Mouse (Mus musculus) forebrain, embryonic 14.5 days (tissue): ENCODE measurements around the gene Fam168a. TPM values are rescaled to one million over a fixed set of nuclear protein-coding genes. Genes with fewer than 3 reads are reported as not detected.

Experiments used
- ATAC-seq: fragments of 200-750 bp; cut with Nextera tagmentation; 2 replicates; pipeline ENCODE4 v1.8.0; 2017; ENCODE audit warnings: mild to moderate bottlenecking, moderate library complexity
- DNase-seq: peaks from one replicate; pipeline ENCODE4 v3.0.0-alpha.2; 2015; ENCODE audit warnings: low spot score
- H3K27ac ChIP-seq: fragments of 300-500 bp; sonication (generic); 2 replicates; pipeline ENCODE4 v1.5.1; 2014; ENCODE audit warnings: low read depth, mild to moderate bottlenecking, control low read depth, low read length, moderate library complexity
- H3K27me3 ChIP-seq: fragments of 300-500 bp; sonication (generic); replicated peaks from 2 replicates; pipeline ENCODE4 v1.6.1; 2014; ENCODE audit warnings: low read length, control low read depth, mixed read lengths; ENCODE audit not compliant: control insufficient read depth, insufficient read depth
- H3K36me3 ChIP-seq: fragments of 300-500 bp; sonication (generic); 2 replicates; pipeline ENCODE4 v1.6.1; 2014; ENCODE audit warnings: low read length, control low read depth; ENCODE audit not compliant: control insufficient read depth, insufficient read depth
- H3K4me1 ChIP-seq: fragments of 300-500 bp; sonication (generic); 2 replicates; pipeline ENCODE4 v1.6.1; 2014; ENCODE audit warnings: antibody characterized with exemption, low read length, control low read depth; ENCODE audit not compliant: control insufficient read depth, insufficient read depth
- H3K4me2 ChIP-seq: fragments of 300-500 bp; sonication (generic); 2 replicates; pipeline ENCODE4 v1.6.1; 2014; ENCODE audit warnings: mild to moderate bottlenecking, control low read depth, low read length
- H3K4me3 ChIP-seq: fragments of 300-500 bp; sonication (generic); 2 replicates; pipeline ENCODE4 v1.5.1; 2014; ENCODE audit warnings: low read depth, low read length, control low read depth
- H3K9ac ChIP-seq: fragments of 300-500 bp; sonication (generic); 2 replicates; pipeline ENCODE4 v1.6.1; 2014; ENCODE audit warnings: mild to moderate bottlenecking, low read length, control low read depth, moderate library complexity
- H3K9me3 ChIP-seq: fragments of 300-500 bp; sonication (generic); replicated peaks from 2 replicates; pipeline ENCODE4 v1.6.1; 2016; ENCODE audit warnings: low read length, control low read depth, mixed read lengths; ENCODE audit not compliant: control insufficient read depth
- WGBS: fragments of 180-500 bp; shearing (Covaris S2); extraction: QIAGEN DNeasy Blood & Tissue Kit; methylation state at CpG from one replicate; pipeline ENCODE4 v1.1.7; 2014; 5-methylcytosine and 5-hydroxymethylcytosine counted together
- polyA plus RNA-seq: library from polyadenylated mRNA; unstranded; fragments of >200 nt; fragmentation: Nextera tagmentation; extraction: Ambion mirVana; gene quantifications from 2 replicates; pipeline ENCODE4 v1.2.1, GENCODE M21; 2014

The Fam168a gene
- polyA plus RNA-seq, 1 experiment from 2014 or later: 86.6 TPM

- no peaks in the 10 kb centered on the region for H3K36me3 ChIP-seq
- no peaks in the 10 kb centered on the region for H3K9me3 ChIP-seq
- no peaks in the 10 kb centered on the region for H3K27me3 ChIP-seq
- peak; percentile 85 for DNase-seq
- WGBS: 42% methylated on average over 13 of the region's 13 CpGs
- no peak overlapping the region for H3K4me2 ChIP-seq
- H3K27ac ChIP-seq: no peak overlapping the region
- H3K4me3 ChIP-seq: no peak overlapping the region
- ATAC-seq: peak; percentile 66
- H3K9ac ChIP-seq: no peak overlapping the region
- no peaks in the 10 kb centered on the region for H3K4me1 ChIP-seq
Observed at GRCm38 (mm10) chr7:100685061-100686030, 21.1 kb upstream of the Fam168a start.

DNA sequence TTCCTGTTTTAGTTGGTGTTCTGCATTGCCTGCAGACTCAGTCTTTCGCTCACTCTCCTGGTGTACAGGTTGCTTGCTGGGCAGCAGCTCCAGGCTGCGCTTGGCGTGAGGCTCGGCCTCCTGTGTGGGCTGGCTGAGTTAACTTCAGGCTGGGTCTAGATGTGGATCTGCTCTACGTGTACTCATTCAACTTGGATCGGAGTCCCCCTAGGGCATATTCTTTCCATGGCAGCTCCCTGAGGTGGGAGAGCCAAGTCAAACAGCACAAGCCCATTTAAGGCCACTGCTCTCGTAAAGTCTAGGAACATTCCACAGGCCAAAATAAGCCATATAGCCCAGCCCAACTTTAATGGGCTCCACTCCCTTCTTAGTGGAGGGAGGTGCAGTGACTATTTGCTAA, 18.0 kb upstream of the Fam168a start:
- Histone ChIP-seq H3K4me3 (no peak overlapping the region), H3K9ac (no peak overlapping the region), H3K27ac (no peak overlapping the region), H3K4me1 (no peaks in the 10 kb centered on the region), H3K4me2 (no peak overlapping the region), H3K9me3 (no peaks in the 10 kb centered on the region), H3K36me3 (no peaks in the 10 kb centered on the region), H3K27me3 (no peaks in the 10 kb centered on the region)
- ATAC-seq: no peak
- 86% methylated on average over 7 of the region's 7 CpGs for WGBS
- DNase-seq: no peak

DNA sequence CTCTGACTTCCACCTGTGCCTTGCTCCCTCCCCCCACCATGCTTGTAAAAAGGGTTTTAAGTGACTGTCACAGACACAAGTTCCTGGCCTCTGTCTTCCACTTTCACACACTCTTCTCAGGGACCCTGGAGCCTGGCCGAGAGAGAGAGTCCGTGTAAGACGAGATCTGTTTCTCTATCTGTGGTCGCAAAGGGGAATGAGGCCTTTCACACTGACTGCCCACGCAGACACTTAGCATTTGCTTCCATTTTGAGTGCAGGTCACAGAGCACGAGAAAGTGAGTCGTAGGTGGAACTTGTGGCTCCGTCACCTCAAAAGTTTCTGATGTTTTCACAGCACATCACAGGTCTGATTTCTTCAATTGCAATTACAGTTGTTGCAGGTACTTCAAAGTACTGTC, 13.2 kb upstream of the Fam168a start:
- no peaks in the 10 kb centered on the region for H3K9me3 ChIP-seq
- no peak overlapping the region for H3K27ac ChIP-seq
- WGBS: 77% methylated on average over 8 of the region's 8 CpGs
- H3K4me1 ChIP-seq: no peaks in the 10 kb centered on the region
- H3K36me3 ChIP-seq: no peaks in the 10 kb centered on the region
- no peak overlapping the region for H3K9ac ChIP-seq
- no peak for ATAC-seq
- DNase-seq: no peak
- no peak overlapping the region for H3K4me3 ChIP-seq
- H3K27me3 ChIP-seq: no peaks in the 10 kb centered on the region
- H3K4me2 ChIP-seq: no peak overlapping the region

- H3K9ac ChIP-seq: no peak overlapping the region
- no peak overlapping the region for H3K4me3 ChIP-seq
- H3K4me1 ChIP-seq: no peaks in the 10 kb centered on the region
- no peak overlapping the region for H3K4me2 ChIP-seq
- H3K27me3 ChIP-seq: no peaks in the 10 kb centered on the region
- H3K27ac ChIP-seq: no peak overlapping the region
- WGBS: 77% methylated on average over 8 of the region's 8 CpGs
- ATAC-seq (no peak), DNase-seq (no peak)
- H3K9me3 ChIP-seq: no peaks in the 10 kb centered on the region
- no peaks in the 10 kb centered on the region for H3K36me3 ChIP-seq
Observed at GRCm38 (mm10) chr7:100699771-100700770, 6.4 kb upstream of the Fam168a start.

DNA sequence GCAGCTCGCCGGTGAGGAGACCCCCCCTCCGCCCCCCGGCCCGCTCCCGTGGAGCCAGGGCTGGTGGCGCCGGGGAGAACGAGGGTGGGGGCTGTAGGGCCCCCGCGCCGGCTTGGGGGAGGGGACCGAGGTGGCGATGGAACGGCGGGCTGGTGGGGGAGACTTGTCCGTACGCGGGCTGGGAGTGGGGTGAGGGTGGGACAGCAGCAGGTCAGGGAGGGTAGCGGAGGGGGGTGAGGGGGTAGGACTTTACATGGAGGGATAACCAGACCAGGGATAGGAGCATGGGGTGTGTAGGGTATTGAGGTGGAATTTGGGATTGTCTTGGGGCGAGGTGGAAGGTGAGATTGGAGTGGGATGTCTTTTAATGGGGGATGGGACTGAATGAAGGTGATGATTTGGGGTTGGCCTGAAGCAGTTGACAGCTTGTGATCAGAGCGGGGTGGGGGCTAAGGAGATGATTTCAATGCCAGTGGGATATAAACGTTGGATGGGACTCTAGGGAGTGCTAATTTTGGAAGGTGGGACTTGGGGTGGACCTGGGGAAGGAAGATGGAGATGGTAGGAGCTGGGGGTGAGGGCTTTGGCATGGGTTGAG, 547 bp downstream of the Fam168a start:
- no peaks in the 10 kb centered on the region for H3K9me3 ChIP-seq
- no peaks in the 10 kb centered on the region for H3K36me3 ChIP-seq
- DNase-seq (peak; percentile 35), ATAC-seq (no peak)
- H3K27me3 ChIP-seq: no peaks in the 10 kb centered on the region
- H3K9ac ChIP-seq: peak overlapping the region; percentile 96
- 1% methylated on average over 23 of the region's 23 CpGs for WGBS
- peak overlapping the region; percentile 82 for H3K4me3 ChIP-seq
- H3K27ac ChIP-seq: peak overlapping the region; percentile 100
- H3K4me2 ChIP-seq: peak overlapping the region; percentile 70
- peaks cover 19% of the 10 kb centered on the region for H3K4me1 ChIP-seq

- H3K27ac ChIP-seq: no peak overlapping the region
- no peak overlapping the region for H3K4me2 ChIP-seq
- no peaks in the 10 kb centered on the region for H3K9me3 ChIP-seq
- no peaks in the 10 kb centered on the region for H3K27me3 ChIP-seq
- peak; percentile 31 for DNase-seq
- 52% methylated on average over 5 of the region's 5 CpGs for WGBS
- peaks cover 23% of the 10 kb centered on the region for H3K4me1 ChIP-seq
- H3K9ac ChIP-seq: no peak overlapping the region
- ATAC-seq: no peak
- H3K4me3 ChIP-seq: no peak overlapping the region
- H3K36me3 ChIP-seq: no peaks in the 10 kb centered on the region
Observed at GRCm38 (mm10) chr7:100718741-100719140, 12.3 kb downstream of the Fam168a start.

DNA sequence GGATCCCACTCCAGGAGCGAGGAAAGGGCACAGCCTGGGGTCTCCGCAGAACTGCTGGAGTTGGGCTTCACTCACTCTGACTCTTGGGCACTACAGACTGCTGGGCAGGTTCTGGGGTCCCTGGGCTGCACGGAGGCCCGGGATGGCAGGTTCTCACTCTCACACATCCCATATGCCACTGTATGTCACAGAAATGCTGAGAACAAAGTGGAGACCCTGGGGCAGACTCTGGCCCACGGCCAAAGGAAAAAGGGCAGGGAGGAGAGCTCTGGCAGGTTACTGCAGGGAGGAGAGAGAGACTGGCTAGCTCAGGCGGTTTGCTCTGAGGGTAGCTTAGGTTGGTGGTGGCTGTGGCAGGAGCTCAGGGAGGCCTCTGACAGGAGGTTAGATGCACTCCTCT, 15.8 kb downstream of the Fam168a start:
- peak; percentile 74 for ATAC-seq
- Histone ChIP-seq H3K9me3 (no peaks in the 10 kb centered on the region), H3K4me3 (no peak overlapping the region), H3K4me2 (no peak overlapping the region), H3K4me1 (peaks cover 34% of the 10 kb centered on the region), H3K27ac (peak overlapping the region; percentile 45), H3K9ac (no peak overlapping the region), H3K27me3 (no peaks in the 10 kb centered on the region), H3K36me3 (no peaks in the 10 kb centered on the region)
- DNase-seq: peak; percentile 68
- WGBS: 28% methylated on average over 6 of the region's 6 CpGs

DNA sequence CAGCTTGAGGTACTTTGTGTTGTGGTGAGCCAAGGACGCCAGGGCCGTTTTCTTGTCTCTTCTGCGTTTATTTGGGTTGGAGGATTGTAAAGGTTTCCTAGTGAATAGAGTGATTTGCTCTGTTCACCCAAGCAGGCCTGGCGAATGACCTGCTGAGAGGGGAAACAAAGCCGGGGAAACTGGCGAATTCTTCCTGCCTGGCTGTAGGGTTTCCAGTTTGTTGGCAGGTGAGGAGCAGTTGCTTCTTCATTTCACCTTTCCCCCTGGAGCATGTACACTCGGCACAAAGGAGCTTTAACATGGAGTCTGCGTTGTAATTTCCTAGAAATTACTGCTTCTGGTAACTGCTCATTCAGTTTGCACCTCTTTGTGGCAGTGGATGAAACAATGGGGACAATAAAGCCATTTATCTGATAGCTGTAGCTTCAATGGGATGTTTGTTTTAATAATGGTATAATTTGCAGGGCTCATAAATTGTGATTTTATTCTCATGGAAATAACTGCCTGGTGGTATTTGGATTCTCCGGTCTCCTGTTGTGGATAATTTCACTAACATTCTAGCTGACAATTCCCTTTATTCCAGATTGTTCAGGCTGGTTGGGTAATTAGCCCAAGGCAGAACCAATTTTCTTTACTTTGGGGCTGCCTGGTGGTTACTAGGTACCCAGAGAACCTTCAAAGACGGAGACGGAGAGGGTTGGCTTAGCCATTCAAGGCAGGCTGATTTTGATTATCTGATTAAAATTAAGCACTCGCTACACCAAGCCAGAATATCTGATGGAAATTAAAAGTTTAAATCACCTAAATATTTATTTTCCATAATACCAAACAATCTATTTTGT, 17.2 kb downstream of the Fam168a start:
- Histone ChIP-seq H3K9ac (peak overlapping the region; percentile 32), H3K4me3 (no peak overlapping the region), H3K4me1 (peaks cover 32% of the 10 kb centered on the region), H3K4me2 (peak overlapping the region; percentile 22), H3K36me3 (no peaks in the 10 kb centered on the region), H3K27ac (peak overlapping the region; percentile 83), H3K27me3 (no peaks in the 10 kb centered on the region), H3K9me3 (no peaks in the 10 kb centered on the region)
- DNase-seq: peak; percentile 68
- ATAC-seq: peak; percentile 55
- WGBS: 3% methylated on average over 12 of the region's 12 CpGs
